Mouse (Mus musculus): Measurements from ENCODE around the gene Acadvl. TPM values are rescaled to one million over a fixed set of nuclear protein-coding genes. Genes with fewer than 3 reads are reported as not detected.
A peak's percentile ranks its signal among the peaks of the same experiment; 100 is the strongest.

Gene Acadvl
- total and polyA plus RNA-seq, 3 experiments: 171 to 754 (median 426) TPM

DNA sequence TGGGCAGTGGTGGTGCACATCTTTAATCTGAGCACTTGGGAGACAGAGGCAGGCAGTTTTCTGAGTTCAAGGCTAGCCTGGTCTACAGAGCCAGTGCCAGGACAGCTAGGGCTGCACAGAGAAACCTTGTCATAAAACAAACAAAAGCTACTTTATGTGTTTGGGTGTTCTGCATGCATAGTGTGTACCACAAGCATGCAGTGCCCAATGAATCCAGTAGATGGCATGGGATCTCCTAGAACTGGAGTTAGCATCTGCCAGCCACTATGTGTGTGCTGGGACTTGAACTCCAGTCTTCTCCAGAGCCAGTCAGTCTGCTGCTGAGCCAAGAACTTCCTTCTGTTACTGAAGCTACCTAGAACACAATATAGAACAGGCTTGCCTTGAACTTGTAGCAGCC is 13.3 kb downstream of the Acadvl start:
- no peak for DNase-seq

DNA sequence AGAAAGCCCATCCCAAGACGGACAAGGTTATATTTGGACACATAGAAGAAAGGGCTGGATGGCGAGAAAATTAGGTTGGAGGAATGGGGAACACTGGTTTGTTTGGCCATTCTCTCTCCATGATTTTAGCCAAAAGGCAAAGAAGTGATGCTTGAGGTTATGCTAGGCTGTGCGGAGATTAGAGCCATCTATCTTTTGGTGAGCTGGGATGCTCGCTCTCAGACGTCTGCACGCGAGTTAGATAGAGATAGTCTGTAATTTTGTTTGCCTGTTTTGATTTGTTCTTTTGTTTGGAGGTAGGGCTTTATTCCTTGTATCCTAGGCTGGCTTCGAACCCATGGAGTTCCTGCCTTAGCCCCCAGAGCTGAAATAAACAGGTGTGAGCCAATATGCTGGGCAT is 14.1 kb downstream of the Acadvl start:
- DNase-seq: no peak

DNA sequence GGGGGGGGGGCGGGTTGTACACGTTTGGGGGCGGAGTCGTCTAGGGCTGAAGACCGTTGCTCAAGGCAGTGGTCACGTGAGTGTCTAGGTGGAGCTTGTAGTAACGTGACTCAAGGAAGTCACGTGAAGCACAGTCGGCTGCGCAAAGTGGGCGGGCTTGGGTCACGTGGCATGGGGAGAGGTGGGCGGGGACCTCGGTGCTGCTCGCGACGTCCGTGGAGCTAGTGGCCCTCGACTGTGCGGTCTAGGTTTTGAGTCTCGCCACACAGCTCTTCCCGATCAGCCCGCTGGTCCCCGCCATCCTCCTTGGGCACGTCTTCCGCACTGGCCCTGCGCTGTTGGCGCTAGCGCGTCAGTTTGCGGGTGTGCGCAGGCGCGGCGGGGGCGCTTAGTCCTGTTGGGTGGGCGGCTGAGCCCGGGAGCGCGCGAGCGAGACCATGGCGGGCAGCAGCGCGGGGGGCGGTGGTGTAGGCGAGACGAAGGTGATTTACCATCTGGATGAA is 14.8 kb downstream of the Acadvl start, which contains the start of gene Dvl2:
Gene Dvl2, plus strand, starts transcription at position 200 of the 503 bp plus-strand sequence.
- DNase-seq: peak; percentile 93

DNA sequence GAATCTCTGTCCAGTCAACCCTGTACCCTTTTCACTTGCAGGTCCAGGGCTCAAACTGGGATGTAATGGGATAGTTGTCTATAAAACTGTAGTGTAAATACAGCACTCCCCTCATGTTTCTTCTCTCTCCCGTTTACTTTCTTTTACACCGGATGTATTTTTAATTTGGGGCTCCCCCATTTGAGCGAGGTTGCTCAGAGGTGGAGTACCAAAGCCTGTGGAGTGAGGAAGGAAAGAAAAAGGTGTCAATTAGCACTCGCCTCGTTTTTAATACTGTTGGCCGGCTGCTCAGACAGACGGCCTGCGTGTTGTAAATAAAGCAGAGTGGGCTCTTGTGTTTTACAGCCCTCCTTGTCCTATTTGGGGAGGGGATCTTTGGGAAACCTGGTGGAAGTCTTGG is 15.5 kb downstream of the Acadvl start:
- no peak for DNase-seq

DNA sequence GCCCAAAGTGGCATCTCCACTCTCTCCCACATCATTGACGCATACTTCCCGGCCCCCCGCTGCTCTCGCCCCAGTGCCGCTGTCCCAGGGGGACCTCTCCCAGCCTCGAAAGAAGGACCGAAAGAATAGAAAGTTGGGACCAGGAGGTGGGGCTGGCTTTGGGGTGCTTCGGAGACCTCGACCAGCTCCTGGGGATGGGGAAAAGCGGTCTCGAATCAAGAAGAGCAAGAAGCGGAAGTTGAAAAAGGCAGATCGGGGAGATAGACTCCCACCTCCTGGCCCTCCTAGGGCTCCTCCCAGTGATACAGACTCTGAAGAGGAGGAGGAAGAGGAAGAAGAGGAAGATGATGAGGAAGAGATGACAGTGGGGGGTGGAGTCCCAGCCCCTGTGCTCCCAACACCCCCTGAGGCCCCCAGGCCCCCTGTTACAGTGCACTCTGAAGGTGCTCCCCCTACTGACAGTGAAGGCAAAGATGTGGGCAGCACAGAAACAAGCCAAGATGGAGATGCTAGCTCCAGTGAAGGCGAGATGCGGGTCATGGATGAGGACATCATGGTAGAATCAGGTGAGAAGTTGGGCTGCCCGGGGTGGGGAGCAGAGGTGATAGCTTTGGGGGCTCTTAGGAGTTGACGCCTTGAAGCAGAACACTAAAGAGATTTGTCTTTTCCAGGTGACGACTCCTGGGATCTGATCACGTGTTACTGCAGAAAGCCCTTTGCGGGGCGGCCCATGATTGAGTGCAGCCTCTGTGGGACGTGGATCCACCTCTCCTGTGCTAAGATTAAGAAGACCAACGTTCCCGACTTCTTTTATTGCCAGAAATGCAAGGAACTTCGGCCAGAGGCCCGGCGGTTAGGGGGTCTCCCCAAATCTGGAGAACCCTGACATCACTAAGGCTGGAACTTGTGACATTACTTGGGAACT is 16.4 kb downstream of the Acadvl start:
- DNase-seq: no peak

DNA sequence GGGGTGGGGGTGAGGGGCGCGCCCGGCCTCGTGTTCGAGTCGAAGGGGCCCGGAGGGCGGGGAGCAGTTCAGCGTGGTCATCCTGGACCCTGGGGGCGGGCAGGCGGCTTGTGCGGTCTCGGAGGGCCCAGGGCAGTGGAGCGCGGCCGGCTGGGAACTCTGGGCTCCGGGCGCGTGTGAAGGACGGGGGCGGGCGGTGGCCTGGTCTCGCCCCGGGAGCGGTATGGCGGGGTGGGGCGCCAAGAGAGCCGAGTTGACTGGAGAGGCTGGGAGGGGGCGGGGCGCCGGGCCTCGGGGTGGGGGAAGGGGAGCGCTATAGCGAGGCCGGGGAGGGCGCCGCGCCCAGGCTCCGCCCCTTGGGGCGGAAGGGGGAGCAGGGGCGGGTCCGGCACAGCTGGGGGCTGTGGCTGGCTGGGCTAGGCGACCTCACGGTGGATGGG is 18.1 kb downstream of the Acadvl start:
- peak; percentile 95 for DNase-seq

DNA sequence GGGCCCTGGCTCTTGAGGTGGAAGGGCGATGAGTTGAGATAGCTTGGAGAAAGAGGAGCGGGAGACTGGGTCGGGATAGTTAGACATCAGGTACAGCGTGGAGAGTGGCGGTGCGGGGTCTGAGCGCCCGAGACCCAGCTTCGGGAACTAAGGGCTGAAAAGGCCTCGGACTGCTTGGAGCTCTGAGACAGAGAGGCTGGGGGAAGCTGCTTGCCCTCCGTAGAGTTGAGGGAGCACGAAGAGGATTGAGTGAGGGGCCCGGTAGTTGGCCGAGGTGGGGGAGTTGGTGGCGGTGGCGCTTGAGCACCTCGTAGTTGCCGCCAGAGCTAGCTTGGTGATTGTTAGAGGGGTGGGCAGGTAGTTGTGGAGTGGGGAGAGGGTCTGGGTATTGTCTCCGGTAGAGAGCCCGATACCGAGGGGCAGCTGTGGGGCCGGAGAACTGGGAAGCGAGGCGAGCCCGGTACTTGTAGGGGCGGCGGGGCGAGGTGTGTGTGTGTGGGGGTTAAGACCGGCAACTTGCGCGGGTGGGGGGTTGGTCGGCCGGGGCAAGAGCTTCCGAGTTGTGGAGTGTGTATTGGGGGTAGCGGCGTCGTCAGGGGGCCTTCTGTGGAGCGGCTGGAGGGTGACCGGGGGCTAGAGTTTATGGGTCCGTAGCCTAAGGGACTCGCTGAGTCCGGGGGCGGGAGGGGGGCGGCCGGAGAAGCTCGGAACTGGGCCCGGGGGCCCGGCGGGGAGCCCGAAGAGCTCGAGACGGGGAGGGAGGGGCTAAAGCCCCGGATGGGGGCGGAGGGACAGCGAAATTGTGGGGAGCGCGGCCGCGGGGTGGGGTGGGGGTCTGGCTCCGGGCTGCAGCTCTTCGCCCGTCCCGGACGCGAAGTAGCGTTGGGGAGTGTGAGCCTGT is 18.8 kb downstream of the Acadvl start:
- DNase-seq: no peak

DNA sequence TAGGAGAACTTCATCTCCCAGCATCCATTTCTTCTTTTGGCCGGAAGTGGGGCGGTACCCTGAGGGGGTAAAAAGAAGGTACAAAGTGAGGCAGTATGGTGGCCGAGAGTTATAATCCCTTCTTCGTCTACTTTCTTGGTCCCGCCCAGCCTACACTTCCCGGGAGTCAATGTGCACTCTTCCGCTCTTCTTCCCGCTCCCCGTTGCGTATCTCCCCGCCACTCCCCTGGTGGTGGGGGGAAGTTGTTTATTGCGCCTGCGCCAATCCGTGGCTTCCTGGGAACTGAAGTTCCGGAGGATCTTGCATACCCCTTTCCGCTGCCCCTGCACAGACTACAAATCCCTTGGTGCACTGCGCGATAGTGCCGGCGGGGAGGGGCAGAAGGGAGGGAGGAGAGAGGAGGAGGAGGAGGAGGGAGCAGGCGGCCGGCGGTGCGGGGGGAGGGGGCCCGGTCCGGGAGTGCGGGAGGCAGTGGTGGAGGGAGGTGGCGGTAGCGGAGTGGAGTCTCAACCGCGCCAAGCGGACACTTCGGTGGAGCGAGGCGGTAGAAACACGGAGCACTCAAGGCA is 19.7 kb downstream of the Acadvl start, which contains the start of gene Phf23:
Gene Phf23, plus strand, starts transcription at position 387 of the 570 bp plus-strand sequence.
- DNase-seq: peak; percentile 99

DNA sequence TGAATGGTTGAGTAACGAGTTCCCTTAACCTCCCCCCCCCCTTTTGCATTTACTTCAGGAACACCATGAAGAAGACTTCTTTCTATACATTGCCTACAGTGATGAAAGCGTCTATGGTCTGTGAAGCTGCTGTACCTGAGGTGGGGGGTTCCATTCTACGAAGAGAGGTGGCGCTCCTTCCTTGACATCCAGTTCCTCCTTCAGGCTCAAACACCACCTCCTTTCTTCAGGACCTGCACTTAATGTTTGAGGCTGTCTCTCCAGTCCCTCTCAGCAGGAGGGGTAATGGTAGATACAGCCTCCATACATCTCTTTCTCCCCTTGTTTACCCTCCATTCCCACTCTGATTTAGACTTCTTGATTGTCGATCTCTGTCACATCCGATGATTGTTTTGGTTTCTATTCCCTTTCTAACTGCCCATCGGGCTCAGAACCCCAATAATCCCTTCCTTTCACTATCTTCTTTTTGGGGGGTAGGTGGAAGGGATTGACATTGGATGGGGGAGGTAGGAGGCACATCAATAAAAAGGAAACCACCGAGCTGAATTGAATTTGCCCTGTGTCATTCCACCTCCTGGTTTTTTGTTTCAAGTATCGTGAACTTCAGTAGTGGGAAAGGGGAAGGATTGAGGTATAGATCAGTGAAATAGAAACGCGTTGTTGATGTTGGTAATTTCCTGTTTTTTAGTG is 20.7 kb downstream of the Acadvl start:
- no peak for DNase-seq

DNA sequence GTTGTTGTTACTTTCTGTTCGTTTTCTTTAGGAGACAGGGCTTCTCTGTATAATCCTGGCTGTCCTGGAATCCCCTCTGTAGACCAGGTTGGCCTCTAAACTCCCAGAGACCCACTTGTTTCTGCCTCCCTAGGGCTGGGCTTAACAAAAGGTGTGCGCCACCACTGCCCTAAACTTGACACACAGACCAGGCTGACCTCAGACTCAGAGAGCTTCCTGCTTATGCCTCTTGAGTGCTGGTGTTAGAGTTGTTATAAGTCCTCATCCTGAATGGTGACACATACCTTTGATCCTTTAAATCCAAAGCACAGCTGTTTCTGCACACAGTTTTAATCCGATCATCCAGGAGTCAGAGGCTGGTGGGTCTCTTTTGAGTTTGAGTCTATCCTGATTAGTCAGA is 22.3 kb downstream of the Acadvl start:
- no peak for DNase-seq

DNA sequence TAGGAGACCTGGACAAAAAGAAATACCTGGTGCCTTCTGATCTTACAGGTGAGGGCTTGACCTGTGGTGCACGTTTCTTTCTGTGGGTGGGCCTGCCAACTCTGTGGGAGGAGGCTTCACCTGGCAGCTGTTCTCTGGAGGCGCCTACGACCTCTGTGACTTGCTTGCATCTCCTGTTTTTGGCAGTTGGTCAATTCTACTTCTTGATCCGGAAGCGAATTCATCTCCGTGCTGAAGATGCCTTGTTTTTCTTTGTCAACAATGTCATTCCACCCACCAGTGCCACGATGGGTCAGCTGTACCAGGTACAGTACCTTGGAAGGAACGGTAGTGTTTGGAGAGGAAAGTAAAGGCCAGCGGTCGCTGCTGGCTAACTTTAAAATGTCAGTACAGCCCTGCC is 22.8 kb downstream of the Acadvl start:
- DNase-seq: peak; percentile 42

DNA sequence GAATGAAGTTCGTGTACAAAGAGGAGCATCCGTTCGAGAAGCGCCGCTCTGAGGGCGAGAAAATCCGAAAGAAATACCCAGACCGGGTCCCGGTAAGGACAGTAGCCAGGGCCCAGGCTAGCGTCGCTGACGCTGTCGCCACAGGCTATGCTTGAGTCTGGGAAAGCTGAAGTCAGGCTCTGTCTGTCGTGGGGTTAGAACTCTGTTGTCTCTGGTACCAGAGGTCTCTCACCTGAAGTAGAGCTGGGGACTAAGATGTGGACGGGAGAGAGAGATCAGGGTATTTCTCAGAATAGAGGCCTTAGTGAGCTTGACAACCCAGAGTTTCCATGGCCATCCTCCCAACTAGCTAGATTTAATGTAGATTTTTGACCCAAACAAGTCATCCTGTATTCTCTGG is 23.5 kb downstream of the Acadvl start:
- DNase-seq: no peak

DNA sequence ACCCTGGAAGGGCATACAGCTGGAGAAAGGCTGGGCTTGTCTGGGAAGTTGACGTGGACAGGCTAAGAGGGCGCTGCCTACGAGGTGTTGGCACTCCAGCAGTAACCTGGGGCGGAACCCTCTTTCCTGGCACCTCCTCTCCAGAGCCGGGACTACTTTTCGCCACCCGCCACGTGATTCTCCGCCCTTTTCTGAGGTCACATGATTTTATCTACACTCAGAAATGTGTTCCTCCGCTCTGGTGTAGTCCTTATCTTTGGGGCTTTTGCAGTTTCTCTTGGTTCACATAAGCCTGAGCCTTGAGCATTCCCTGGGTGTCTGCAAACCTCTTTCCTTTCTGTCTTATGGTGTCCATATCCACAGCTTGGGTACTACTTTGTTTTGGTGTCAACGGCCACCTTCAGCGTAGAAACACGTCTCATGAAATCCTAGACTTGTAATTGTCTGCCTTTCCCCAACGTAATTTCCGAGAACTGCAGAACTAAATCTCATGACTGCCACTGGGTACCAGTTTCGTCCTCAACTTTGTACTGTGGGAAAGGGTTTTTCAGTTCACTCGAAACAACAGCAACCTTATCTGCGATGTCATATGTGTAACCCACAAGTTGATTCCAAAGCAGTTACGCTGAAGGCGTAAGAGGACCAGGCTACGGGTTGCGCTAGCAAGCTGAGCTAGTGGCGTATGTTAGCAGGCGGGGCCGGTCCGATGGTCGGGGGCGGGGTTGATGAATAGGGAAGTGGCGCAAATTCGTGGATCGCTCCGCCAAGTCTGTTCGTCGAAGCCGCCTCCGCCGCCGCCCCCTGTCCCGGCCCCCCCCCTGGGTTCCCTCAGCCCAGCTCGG is 24.1 kb downstream of the Acadvl start, which contains the start of gene Gabarap:
Gene Gabarap, plus strand, starts transcription at position 294 of the 842 bp plus-strand sequence.
- DNase-seq: peak; percentile 97

DNA sequence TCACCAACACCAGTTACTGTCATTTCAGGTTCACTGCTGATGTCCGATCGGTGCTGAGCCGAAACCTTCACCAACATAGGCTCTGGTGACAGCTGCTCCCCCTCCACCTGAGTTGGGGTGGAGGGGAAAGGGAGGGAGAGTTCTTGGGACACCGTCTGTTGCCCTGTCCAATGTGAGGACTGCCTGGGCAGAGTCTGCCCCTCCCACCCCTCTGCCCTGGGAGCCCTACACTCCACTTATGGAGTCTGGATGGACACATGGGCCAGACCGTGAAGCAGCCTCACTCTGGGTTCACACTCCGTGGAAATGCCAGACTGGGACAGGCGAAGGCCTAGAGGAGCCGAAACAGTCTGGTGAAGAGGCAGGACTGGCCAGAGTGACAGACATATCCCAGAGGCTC is 25.3 kb downstream of the Acadvl start:
- DNase-seq: no peak

DNA sequence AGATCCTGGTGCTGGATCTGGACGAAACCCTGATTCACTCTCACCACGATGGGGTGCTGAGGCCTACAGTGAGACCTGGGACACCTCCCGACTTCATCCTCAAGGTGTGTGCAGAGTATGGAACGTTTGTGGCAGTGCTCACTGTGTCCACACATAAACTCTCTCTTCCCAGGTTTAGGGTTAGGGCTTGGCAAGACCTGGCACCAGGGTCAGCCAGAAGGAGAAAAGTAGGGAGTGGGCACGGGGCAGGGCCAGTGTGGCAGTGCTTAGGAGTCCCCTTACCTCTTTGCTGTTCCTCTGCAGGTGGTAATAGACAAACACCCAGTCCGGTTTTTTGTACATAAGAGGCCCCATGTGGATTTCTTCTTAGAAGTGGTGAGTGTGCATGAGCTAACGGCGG is 30.8 kb downstream of the Acadvl start:
- DNase-seq: no peak

DNA sequence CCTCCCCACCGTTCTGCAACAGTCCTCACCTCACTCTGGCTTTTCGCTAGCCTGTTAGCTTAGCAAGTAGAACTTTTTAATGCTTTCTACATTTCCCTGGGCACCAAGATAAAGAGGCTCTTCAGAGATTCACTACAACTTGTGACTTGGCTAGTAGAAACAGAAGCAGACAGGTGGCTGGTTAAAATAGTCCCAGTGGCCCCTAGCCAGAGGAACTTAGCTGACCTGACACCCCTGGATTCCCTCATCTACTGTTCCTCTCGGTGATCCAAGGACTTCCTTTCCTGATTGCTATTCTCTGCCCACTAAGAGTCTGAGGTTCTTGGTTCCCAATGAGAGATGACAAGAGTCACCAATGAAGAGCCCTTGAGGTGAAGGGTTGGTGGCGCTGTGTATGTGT is 31.8 kb downstream of the Acadvl start:
- DNase-seq: no peak

DNA sequence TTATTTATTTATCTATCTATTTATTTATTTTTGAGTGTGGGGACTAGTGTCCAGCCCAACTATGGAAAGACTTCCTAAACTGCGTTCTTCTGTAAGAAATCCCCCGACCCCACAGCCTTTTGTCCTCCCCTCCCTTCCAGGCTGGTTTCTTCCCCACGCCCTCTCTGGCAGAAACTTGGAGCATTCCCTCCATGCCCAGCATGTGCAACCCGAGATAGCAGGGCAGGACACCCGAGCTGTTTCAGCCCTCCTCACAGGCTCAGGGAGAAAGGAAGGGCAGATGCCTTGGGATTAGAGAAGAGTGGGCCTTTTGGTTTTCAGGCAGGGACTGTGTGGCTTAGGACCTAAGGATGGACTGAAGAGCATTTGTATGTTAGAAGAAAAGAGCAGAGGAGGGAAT is 32.3 kb downstream of the Acadvl start:
- DNase-seq: peak; percentile 21

DNA sequence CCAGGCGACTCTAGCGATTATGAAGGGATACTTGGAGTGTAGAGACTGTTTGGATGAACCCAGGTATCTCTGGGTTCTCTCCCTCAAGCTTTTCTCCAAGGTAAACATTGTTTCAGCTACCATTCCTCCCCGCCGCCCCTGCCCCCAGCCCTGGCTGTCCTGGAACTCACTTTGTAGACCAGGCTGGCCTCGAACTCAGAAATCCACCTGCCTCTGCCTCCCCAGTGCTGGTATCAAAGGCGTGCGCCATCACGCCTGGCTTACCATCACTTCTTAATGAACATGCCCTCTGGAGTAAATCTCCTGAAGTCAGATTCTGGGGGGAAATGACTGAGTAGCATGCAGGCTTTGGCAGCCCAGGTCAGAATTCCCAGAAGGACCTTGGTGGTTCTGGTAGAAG is 33.0 kb downstream of the Acadvl start, which contains the start of gene Elp5:
Gene Elp5, minus strand, starts transcription at position 293 of the 400 bp plus-strand sequence.
- peak; percentile 4 for DNase-seq

DNA sequence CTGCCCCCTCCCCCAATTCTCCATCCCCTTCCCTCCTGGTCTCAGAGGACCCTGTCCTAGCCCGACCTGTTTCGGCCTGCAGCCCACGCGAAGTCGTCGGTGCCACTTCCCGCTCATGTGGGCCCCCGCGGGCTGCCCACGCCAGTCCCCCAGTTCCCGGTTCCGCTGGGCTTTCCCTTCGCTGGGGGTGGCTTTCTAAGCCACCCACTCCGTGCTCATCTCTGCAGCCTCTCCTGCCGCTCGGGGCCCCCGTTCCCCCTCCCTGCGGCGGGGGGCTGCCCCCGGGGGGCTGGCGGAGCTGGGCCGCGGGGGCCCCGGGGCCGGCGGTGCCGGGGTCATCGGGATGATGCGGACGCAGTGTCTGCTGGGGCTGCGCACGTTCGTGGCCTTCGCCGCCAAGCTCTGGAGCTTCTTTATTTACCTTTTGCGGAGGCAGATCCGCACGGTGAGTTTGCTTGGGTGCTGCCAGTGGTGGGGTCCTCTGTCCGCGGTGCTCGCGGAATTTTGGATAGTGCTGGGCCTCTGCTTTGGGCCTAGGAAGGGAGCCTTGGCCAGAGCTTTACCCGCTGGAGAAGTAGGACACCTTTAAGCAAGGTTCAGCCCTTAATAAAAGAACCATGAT is 34.0 kb downstream of the Acadvl start, which contains the start of gene Ctdnep1:
Gene Ctdnep1, plus strand, starts transcription at position 16 of the 622 bp plus-strand sequence.
- no peak for DNase-seq
